Mouse (Mus musculus): ENCODE results near the gene Neurl4. TPM values are rescaled to one million over a fixed set of nuclear protein-coding genes. Genes with fewer than 3 reads are reported as not detected.

The Neurl4 gene
- polyA plus RNA-seq, 2 experiments: 15.0 to 74.6 TPM

DNA sequence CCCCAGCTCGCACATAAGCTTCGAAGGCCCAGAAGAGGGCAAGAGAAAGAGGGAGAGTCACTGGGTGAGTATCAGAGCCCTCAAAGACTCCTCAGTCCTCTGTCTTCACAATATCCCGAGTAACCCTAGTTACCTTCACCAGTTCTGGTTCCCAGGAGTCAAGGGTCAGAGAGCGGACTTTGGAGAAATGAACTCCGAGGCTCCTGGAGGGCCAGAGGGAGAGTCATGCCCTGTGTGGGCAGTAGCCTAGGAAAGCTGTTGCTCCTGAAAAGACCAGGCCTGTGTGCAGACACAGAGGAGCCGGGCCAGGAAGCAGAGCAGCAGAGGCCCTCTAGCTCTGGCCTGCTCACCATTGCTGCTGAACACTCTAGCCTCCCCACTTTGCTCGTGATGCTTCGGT lies 16.2 kb upstream of the Neurl4 start:
- ATAC-seq (ENCODE audit: low FRiP score, low read depth): no peak
- 84% methylated on average over 8 of the region's 8 CpGs for WGBS
- no peak for TF ChIP-seq POLR2A (IDR thresholded peaks at IDR 0.05; ENCODE audit: borderline replicate concordance, extremely low read depth, insufficient read depth, insufficient read length)
- no peak overlapping the region for H3K4me3 ChIP-seq (replicated peaks; ENCODE audit: low read length)
- no peaks in the 10 kb centered on the region for H3K27me3 ChIP-seq (ENCODE audit: control insufficient read depth, insufficient read depth, low read length)
- no peak overlapping the region for H3K4me2 ChIP-seq (replicated peaks; ENCODE audit: low read depth, low read length, severe bottlenecking)
- H3K9ac ChIP-seq (ENCODE audit: low read depth, low read length, severe bottlenecking): no peak overlapping the region
- no peaks in the 10 kb centered on the region for H3K36me3 ChIP-seq (ENCODE audit: control insufficient read depth, insufficient read depth, low read length)
- H3K27ac ChIP-seq (replicated peaks; ENCODE audit: low read depth, low read length): no peak overlapping the region
- DNase-seq (ENCODE audit: low spot score): no peak
- H3K9me3 ChIP-seq (ENCODE audit: control insufficient read depth, low read length): no peaks in the 10 kb centered on the region
- peaks cover 8% of the 10 kb centered on the region for H3K4me1 ChIP-seq (ENCODE audit: control insufficient read depth, insufficient read depth, low read length)

DNA sequence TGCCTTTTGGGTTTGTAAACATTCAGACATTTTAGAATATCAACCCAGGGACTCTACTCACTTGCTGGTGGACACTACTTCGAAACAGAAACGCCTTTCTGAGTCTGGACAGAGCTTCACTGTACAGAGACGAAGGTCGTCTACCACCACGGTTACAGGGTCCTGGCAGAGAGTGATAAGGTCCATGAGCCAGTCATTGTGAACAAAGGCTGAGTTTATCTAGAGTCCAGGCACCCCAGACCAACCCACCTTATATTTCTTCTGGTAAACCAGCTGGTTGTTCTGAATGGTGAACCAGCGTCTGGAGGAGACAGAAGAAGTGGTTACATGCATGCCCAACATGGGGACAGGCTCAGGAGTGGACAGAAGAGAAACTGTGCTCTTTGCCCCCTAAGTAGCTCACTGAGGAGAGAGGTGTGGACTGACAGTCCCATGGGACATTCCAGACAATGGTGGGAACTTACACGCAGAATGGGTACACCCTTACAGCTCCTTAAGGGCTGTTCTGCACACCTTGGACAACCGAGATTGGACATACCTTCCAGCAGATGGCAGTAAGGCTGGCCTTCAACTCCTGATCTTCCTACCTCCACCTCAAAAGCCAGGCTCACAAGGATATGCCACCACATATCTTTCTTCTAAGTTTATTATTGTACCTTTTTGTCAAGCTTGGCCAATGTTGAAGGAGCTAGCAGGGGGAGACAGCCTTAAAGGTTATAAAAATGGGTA lies 13.8 kb upstream of the Neurl4 start:
- H3K4me2 ChIP-seq (replicated peaks; ENCODE audit: low read depth, low read length, severe bottlenecking): no peak overlapping the region
- no peak for TF ChIP-seq POLR2A (IDR thresholded peaks at IDR 0.05; ENCODE audit: borderline replicate concordance, extremely low read depth, insufficient read depth, insufficient read length)
- H3K36me3 ChIP-seq (ENCODE audit: control insufficient read depth, insufficient read depth, low read length): no peaks in the 10 kb centered on the region
- no peak overlapping the region for H3K27ac ChIP-seq (replicated peaks; ENCODE audit: low read depth, low read length)
- no peaks in the 10 kb centered on the region for H3K4me1 ChIP-seq (ENCODE audit: control insufficient read depth, insufficient read depth, low read length)
- no peak overlapping the region for H3K9ac ChIP-seq (ENCODE audit: low read depth, low read length, severe bottlenecking)
- no peak overlapping the region for H3K4me3 ChIP-seq (replicated peaks; ENCODE audit: low read length)
- WGBS: 71% methylated on average over 8 of the region's 8 CpGs
- no peak for ATAC-seq (ENCODE audit: low FRiP score, low read depth)
- no peaks in the 10 kb centered on the region for H3K9me3 ChIP-seq (ENCODE audit: control insufficient read depth, low read length)
- DNase-seq (ENCODE audit: low spot score): no peak
- no peaks in the 10 kb centered on the region for H3K27me3 ChIP-seq (ENCODE audit: control insufficient read depth, insufficient read depth, low read length)

DNA sequence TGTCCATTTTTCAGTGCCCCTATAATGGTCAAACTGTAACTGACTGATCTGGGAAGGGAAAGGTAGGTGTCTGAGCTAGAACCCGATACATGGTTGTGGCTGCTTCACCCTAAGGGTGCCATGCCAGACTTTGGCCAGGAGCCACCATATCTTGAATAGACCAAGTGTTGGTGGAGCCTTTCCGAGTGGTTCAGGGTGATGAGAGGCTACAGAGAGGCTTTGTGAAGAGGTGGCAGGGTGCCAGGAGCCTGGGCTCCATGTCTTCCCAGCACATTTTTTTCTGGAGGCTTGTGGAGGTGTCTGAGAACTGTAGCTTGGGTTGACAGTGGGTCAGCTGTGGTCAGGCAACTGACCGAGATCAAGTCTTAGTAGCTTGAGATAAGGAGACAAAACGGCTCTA lies 9.4 kb upstream of the Neurl4 start:
- ATAC-seq (ENCODE audit: low FRiP score, low read depth) (no peak), DNase-seq (ENCODE audit: low spot score) (no peak)
- TF ChIP-seq POLR2A (IDR thresholded peaks at IDR 0.05; ENCODE audit: borderline replicate concordance, extremely low read depth, insufficient read depth, insufficient read length): no peak
- WGBS: 81% methylated on average over 4 of the region's 4 CpGs
- no peaks in the 10 kb centered on the region for H3K27me3 ChIP-seq (ENCODE audit: control insufficient read depth, insufficient read depth, low read length)
- no peak overlapping the region for H3K9ac ChIP-seq (ENCODE audit: low read depth, low read length, severe bottlenecking)
- H3K36me3 ChIP-seq (ENCODE audit: control insufficient read depth, insufficient read depth, low read length): no peaks in the 10 kb centered on the region
- no peaks in the 10 kb centered on the region for H3K4me1 ChIP-seq (ENCODE audit: control insufficient read depth, insufficient read depth, low read length)
- no peak overlapping the region for H3K27ac ChIP-seq (replicated peaks; ENCODE audit: low read depth, low read length)
- H3K4me2 ChIP-seq (replicated peaks; ENCODE audit: low read depth, low read length, severe bottlenecking): no peak overlapping the region
- no peaks in the 10 kb centered on the region for H3K9me3 ChIP-seq (ENCODE audit: control insufficient read depth, low read length)
- no peak overlapping the region for H3K4me3 ChIP-seq (replicated peaks; ENCODE audit: low read length)

DNA sequence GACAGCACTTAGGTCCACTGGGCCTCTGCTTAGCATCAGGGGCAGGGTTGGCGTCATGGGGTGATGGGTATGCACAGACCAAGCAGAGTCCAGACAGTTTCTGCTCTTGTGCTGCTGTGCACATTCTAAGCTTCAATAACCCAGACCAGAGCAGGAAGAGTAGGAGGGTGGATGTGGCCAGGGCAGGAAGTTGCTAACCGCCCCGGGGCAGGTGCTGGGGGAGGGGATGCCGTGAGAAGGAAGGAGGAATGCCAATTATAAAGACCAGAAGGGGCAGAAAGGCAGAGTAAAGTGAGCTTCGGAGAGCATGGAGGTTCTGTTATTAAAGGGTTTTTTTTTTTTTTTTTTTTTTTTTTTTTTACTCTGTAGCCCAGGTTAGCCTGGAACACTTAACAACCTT lies 6.2 kb upstream of the Neurl4 start:
- no peak overlapping the region for H3K4me2 ChIP-seq (replicated peaks; ENCODE audit: low read depth, low read length, severe bottlenecking)
- ATAC-seq (ENCODE audit: low FRiP score, low read depth): no peak
- no peak overlapping the region for H3K9ac ChIP-seq (ENCODE audit: low read depth, low read length, severe bottlenecking)
- no peak for DNase-seq (ENCODE audit: low spot score)
- TF ChIP-seq POLR2A (IDR thresholded peaks at IDR 0.05; ENCODE audit: borderline replicate concordance, extremely low read depth, insufficient read depth, insufficient read length): no peak
- H3K9me3 ChIP-seq (ENCODE audit: control insufficient read depth, low read length): no peaks in the 10 kb centered on the region
- no peak overlapping the region for H3K4me3 ChIP-seq (replicated peaks; ENCODE audit: low read length)
- peaks cover 4% of the 10 kb centered on the region for H3K4me1 ChIP-seq (ENCODE audit: control insufficient read depth, insufficient read depth, low read length)
- no peaks in the 10 kb centered on the region for H3K36me3 ChIP-seq (ENCODE audit: control insufficient read depth, insufficient read depth, low read length)
- no peaks in the 10 kb centered on the region for H3K27me3 ChIP-seq (ENCODE audit: control insufficient read depth, insufficient read depth, low read length)
- WGBS: 61% methylated on average over 5 of the region's 5 CpGs
- H3K27ac ChIP-seq (replicated peaks; ENCODE audit: low read depth, low read length): no peak overlapping the region

DNA sequence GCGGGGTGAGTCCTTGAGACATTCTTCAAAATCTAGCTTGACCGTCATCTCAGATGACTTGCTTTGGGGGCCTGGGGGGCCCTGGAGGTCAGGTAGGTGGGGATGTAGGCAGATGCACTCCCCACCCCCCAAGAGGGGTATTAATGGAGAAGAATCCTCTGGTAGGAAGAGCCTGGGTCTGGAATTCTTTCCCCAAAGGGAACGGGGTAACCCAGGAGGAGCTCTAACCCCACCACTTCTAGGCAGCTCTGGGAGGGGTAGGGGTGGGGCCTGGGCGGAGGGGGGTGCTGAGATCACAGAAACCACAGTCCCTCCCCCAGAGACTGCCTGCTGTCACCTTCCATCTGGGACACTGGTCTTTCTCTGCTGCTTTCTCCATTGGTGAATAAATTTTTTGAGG lies 5.6 kb upstream of the Neurl4 start, which contains the start of gene Acap1:
Gene Acap1 (minus strand): TSS at position 249 of the 400 bp plus-strand sequence.
- ATAC-seq (ENCODE audit: low FRiP score, low read depth) (no peak), DNase-seq (ENCODE audit: low spot score) (no peak)
- no peak within 1 kb of the TSS for H3K27ac ChIP-seq (replicated peaks; ENCODE audit: low read depth, low read length)
- no peaks in the 10 kb centered on the region for H3K27me3 ChIP-seq (ENCODE audit: control insufficient read depth, insufficient read depth, low read length)
- WGBS: 65% methylated on average over 4 of the region's 4 CpGs
- H3K9me3 ChIP-seq (ENCODE audit: control insufficient read depth, low read length): no peaks in the 10 kb centered on the region
- no peaks in the 10 kb centered on the region for H3K36me3 ChIP-seq (ENCODE audit: control insufficient read depth, insufficient read depth, low read length)
- no peak within 1 kb of the TSS for H3K9ac ChIP-seq (ENCODE audit: low read depth, low read length, severe bottlenecking)
- TF ChIP-seq POLR2A (IDR thresholded peaks at IDR 0.05; ENCODE audit: borderline replicate concordance, extremely low read depth, insufficient read depth, insufficient read length): no peak
- no peak within 1 kb of the TSS for H3K4me2 ChIP-seq (replicated peaks; ENCODE audit: low read depth, low read length, severe bottlenecking)
- H3K4me1 ChIP-seq (ENCODE audit: control insufficient read depth, insufficient read depth, low read length): peaks cover 7% of the 10 kb centered on the region
- no peak within 1 kb of the TSS for H3K4me3 ChIP-seq (replicated peaks; ENCODE audit: low read length)
